Mouse (Mus musculus) G1E-ER4 (cell line): ENCODE data around the gene Nup188. TPM values are rescaled to one million over a fixed set of nuclear protein-coding genes. Genes with fewer than 3 reads are reported as not detected.

Source experiments
- GATA1 ChIP-seq: IDR thresholded peaks from one replicate; pipeline ENCODE4 v1.8.0; 2012; ENCODE audit warnings: low read length, inconsistent platforms
- polyA plus RNA-seq: library from polyadenylated mRNA; stranded (reverse); fragments of >175 nt; gene quantifications from 2 replicates; pipeline ENCODE4 v1.2.3, GENCODE M21; 2012

Nup188 gene
- polyA plus RNA-seq, 1 experiment, result 109 TPM

- no peak for TF ChIP-seq GATA1
Observed at GRCm38 (mm10) chr2:30264671-30265519, 21.3 kb upstream of the Nup188 start.

- no peak for TF ChIP-seq GATA1
Observed at GRCm38 (mm10) chr2:30265767-30266253, 20.4 kb upstream of the Nup188 start, which contains the start of gene Phyhd1. Gene Phyhd1, plus strand, starts transcription at chr2:30266203.

GRCm38 (mm10) chr2:30266392-30266941 is 19.7 kb upstream of the Nup188 start:
- TF ChIP-seq GATA1, result no peak

- TF ChIP-seq GATA1, result no peak
Observed at GRCm38 (mm10) chr2:30267466-30267865, 18.7 kb upstream of the Nup188 start.

- no peak for TF ChIP-seq GATA1
Observed at GRCm38 (mm10) chr2:30268371-30268770, 17.8 kb upstream of the Nup188 start.

- TF ChIP-seq GATA1, result no peak
Observed at GRCm38 (mm10) chr2:30269241-30269990, 16.8 kb upstream of the Nup188 start.

- TF ChIP-seq GATA1, result no peak
Observed at GRCm38 (mm10) chr2:30270134-30270533, 16.1 kb upstream of the Nup188 start.

GRCm38 (mm10) chr2:30280743-30281142 is 5.5 kb upstream of the Nup188 start, which contains the start of gene Gm28038:
Gene Gm28038, plus strand, starts transcription at chr2:30281043.
- TF ChIP-seq GATA1, result no peak

GRCm38 (mm10) chr2:30281651-30282050 is 4.5 kb upstream of the Nup188 start:
- no peak for TF ChIP-seq GATA1

GRCm38 (mm10) chr2:30283193-30283592 is 3.0 kb upstream of the Nup188 start:
- no peak for TF ChIP-seq GATA1

- TF ChIP-seq GATA1, result no peak
Observed at GRCm38 (mm10) chr2:30285004-30285403, 1.2 kb upstream of the Nup188 start.

GRCm38 (mm10) chr2:30285416-30286181 is 598 bp upstream of the Nup188 start:
- no peak for TF ChIP-seq GATA1

- TF ChIP-seq GATA1, result no peak
Observed at GRCm38 (mm10) chr2:30287027-30287373, 803 bp downstream of the Nup188 start.

- TF ChIP-seq GATA1, result no peak
Observed at GRCm38 (mm10) chr2:30299525-30299924, 13.3 kb downstream of the Nup188 start.

GRCm38 (mm10) chr2:30299966-30300365 is 13.8 kb downstream of the Nup188 start:
- no peak for TF ChIP-seq GATA1
